Mouse (Mus musculus) cortical plate, adult 2 months (tissue): ENCODE data around the gene Pstpip1.

Experiments
- CTCF ChIP-seq: fragments of 200-500 bp; IDR thresholded peaks from 2 replicates; pipeline ENCODE4 v1.5.1; 2011; ENCODE audit warnings: mild to moderate bottlenecking, control low read depth, low read length; ENCODE audit not compliant: insufficient read depth; ENCODE audit errors: extremely low read depth
- POLR2A ChIP-seq: fragments of 200-500 bp; IDR thresholded peaks from 2 replicates; pipeline ENCODE4 v1.6.1; 2011; ENCODE audit warnings: mild to moderate bottlenecking, low read length, control low read depth; ENCODE audit not compliant: insufficient read depth; ENCODE audit errors: extremely low read depth

- TF ChIP-seq CTCF (no peak), POLR2A (no peak)
Measured at GRCm38 (mm10) chr9:56152482-56153007, 62.8 kb downstream of the Pstpip1 start.
